Mouse (Mus musculus) layer of hippocampus, adult 6 months (tissue): ENCODE results near the gene Cflar. TPM values are rescaled to one million over a fixed set of nuclear protein-coding genes. Genes with fewer than 3 reads are reported as not detected.

Experiments
- long read RNA-seq, 2 experiments: library from polyadenylated mRNA; unstranded; transcript quantifications; one replicate each; pipeline ENCODE4 v2.0.0; 2019 to 2020
- polyA plus RNA-seq: library from polyadenylated mRNA; unstranded; fragments of <200 nt; fragmentation: Nextera tagmentation; gene quantifications from 2 replicates; pipeline ENCODE4 v1.2.3, GENCODE M21; 2021

Cflar gene
- 18.7 and 20.9 TPM in 2 replicates for polyA plus RNA-seq
- long read RNA-seq, experiment 1, transcript Cflar-201 (10 exons, 3,163 nt), result major isoform, 5 of 22 reads
- long read RNA-seq, experiment 1, partial matches to known transcripts, result 4 of 22 reads
- long read RNA-seq, experiment 1, other reads (novel, unspliced or antisense), result 10 of 22 reads
- long read RNA-seq, experiment 2, transcript Cflar-201 (10 exons, 3,163 nt), result major isoform, 10 of 48 reads
- long read RNA-seq, experiment 2, partial matches to known transcripts, result 7 of 48 reads
- long read RNA-seq, experiment 2, other reads (novel, unspliced or antisense), result 29 of 48 reads

GRCm38 (mm10) chr1:58711365-58712016 is at the start of gene Cflar:
TSS of gene Cflar (plus strand) at chr1:58711508.

GRCm38 (mm10) chr1:58695810-58696209 is 15.5 kb upstream of the Cflar start, which contains the start of gene Als2cr12:
TSS of gene Als2cr12 (minus strand) at chr1:58695989.

DNA sequence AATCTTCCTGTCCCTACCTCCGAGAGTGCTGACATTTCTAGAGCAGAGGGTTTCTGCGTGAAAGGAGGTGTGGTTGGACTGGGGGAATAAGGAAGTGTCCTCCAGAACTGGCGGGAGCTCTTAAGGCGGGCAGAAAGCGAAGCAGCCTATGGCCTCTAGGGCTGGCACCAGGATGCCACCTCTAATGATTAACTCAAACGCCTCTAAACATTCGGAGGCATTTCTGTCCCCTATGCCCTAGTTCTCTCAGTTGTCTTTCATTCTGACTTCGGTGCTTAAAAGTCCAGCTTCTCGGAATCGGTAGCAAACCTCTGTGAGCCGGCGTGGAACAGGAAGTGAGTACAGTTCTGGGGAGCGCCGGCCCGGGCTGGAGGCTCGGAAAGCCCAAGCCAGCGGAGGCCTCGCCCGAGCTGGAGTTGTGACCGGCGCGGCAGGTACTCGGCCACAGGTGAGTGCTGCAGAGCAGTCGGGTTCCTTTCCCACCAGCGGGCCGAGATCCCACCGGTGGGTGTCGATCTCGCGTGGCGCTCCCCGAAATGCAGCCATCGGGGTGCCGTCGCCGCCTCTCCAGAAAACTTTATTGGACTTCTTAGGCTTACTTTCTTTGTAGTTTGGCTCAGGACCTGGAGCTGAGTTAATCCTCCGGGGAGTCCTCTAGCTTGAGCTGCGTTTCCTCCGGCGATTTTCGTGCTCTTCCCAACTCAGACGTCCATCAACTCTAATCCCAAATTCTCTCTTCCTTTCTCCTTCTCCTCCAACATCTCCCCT is 84.2 kb downstream of the Cflar start, which contains the start of gene Casp8:
TSS of gene Casp8 (plus strand) at position 84 of the 768 bp plus-strand sequence.

Other genes starting within 250 kb of the Cflar start
- 20.8 and 26.1 TPM in 2 replicates for gene Orc2, start 206.4 kb upstream of the Cflar start, polyA plus RNA-seq
- gene Fam126b, start 125.2 kb upstream of the Cflar start, polyA plus RNA-seq, result 31.0 and 34.9 TPM in 2 replicates
- gene Ndufb3, start 125.1 kb upstream of the Cflar start, polyA plus RNA-seq, result 486 and 544 TPM in 2 replicates
- 0.10 and 0.15 TPM in 2 replicates for gene Als2cr12, start 15.5 kb upstream of the Cflar start, polyA plus RNA-seq
- gene Casp8, start 83.9 kb downstream of the Cflar start, polyA plus RNA-seq, result 2.0 and 2.5 TPM in 2 replicates